Mouse (Mus musculus) retina, postnatal 1 day (tissue): Measurements from ENCODE around the gene Nr2f2.
A peak's percentile ranks its signal among the peaks of the same experiment; 100 is the strongest.

Source experiments
- DNase-seq: peaks from one replicate; pipeline ENCODE4 v3.0.0-alpha.2; 2012

The Nr2f2 gene

DNA sequence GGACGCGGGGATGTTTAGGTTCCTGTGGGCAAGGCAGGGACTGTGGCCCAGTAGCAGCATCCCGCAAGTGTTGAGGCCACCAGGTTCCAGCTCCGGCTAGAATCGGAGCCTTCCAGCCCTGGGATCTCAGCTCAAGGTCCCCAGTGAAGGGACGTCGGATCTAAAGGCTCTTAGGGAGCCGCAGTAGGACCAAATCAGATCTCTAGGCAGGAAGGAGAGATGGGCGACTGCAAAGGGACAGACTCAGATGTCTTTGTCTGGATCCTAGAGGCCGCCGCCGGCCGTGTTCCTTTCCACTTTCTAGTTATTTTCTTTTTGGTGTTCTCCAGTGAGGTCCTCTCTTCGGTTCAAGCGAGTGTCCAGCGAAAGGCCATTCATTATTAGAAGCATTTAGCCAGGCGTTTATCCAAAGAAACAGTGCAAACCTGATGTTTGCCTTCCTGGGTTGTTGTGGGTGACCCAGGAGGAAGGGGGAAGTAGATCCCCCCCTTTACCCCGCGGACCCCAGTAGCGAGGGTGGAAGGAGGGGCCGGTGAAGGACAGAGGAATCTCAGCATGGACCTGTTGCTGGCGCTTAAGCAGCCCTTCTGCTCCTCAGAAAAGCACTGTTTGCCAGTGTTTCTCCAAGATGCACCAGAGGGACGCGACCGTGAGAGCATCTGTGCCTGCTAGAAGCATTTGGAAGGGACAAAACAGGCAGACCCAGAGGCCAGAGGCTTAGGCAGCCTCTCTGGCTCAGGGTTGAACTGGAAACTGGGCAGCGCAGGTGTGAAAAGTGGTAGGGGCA is 34.3 kb downstream of the Nr2f2 start:
- peak; percentile 29 for DNase-seq

- peak; percentile 85 for DNase-seq
Observed at GRCm38 (mm10) chr7:70331243-70332063, 35.1 kb downstream of the Nr2f2 start.

GRCm38 (mm10) chr7:70330761-70331242 is 35.7 kb downstream of the Nr2f2 start:
- DNase-seq: peak; percentile 61

DNA sequence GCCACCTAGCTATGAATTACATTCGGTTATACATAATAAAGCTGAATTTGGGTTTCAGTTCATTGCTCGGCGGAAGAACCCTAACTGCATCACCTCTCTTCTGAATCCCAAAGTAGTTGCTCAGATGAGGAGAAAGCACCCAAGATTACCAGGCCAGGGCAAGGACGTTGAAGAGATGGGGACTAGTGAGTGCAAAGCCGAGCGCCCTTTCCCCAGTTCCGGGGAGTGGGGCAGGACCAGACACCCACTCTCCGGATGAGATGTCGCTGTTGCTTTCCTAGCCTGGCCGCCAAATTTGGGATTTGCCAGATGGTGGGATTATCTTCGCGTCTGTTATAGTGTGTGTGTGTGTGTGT is 36.4 kb downstream of the Nr2f2 start:
- DNase-seq: peak; percentile 72

DNA sequence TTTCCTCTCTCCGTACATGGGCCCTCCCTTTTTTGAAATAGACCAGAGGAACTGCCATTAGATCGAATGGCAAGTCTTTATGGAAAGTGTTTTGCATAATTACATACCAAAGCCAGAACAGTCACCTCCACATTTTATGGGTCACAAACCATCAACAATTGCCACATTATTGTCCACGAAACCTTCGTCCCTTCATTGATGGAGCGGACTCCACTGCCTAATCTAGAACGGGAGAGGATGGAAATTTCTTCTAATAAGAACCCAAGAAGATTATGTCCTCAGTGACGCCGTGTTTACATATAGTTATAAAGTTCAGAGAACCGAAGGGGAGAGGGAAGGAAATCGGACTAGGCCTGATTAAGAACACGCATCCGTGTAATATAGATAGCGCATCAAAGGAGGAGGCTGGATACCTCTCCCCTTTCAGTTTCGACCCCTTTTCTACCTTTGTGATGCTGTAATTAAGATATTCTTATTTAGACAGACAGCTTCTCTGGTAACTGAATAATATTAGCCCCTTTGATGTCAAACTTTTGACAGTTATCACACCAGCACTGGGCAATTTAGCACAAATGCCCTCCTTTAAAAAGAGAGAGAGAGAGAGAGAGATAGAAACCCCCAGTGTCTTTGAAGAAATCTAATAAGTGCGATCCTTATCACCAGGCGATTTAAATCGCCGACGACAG is 36.9 kb downstream of the Nr2f2 start:
- peak; percentile 93 for DNase-seq

GRCm38 (mm10) chr7:70329037-70329516 is 37.5 kb downstream of the Nr2f2 start:
- DNase-seq: no peak

- peak; percentile 37 for DNase-seq
Observed at GRCm38 (mm10) chr7:70328206-70329036, 38.1 kb downstream of the Nr2f2 start.

GRCm38 (mm10) chr7:70327191-70327590 is 39.3 kb downstream of the Nr2f2 start:
- DNase-seq: no peak

DNA sequence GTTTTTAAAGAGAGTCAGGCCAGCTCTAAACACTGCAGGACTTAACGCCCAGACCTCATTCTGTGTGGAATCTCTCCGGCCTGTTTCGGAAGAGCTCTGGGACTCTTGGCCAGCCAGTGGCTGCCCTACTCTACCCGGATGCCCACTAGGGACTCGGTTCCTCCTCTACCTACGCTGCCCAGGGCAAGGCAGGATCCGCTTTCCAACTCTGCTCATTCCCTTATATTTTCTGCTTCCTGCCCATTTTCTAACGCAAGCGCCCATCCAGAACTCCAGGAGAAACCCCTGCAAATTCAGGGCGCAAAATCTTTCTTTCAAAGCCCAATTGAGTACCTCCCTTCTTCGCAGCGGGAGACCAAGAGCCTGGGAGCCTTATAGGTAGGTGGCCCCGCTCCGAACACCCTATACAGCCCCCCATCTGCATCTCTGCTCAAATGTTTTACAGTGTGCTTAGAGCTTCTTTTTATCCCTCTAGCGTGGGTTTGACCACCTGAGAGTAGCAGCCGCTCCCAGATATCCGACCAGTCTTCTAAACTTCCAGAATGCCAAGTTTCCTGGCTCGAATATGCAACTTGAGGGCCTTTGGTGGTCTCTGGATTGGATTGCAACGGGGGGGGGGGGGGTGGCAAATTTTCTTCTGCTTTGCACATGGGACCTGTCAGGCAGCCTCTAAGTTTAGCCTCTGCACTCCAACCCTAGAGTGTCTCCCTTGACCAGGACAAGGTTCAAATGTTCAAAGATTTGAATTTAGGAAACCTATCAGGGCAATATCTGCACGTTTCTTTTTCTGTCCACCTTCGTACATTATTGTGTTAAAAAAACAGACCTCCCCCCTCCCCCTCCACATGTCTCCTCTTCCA is 40.1 kb downstream of the Nr2f2 start:
- no peak for DNase-seq

DNA sequence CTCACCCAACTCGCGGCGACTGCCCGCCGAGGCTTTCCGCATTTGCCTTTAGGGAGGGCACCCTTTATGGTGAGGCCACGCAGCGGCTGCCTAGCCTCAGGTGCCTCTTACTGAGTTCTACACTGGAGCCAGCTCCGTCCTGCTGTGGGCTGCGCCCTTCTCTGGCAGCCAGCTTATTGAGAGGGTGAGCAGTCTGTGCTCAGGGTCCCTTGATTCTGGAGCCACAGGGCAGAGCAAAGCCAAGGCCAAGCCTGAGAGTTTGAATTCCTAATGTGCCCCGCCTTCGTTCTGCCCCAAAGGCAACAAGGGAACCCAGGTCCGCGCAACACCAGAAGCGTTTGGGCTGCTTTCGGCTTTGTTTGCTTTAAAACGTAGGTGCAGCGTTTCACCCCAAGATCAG is 41.2 kb downstream of the Nr2f2 start:
- DNase-seq: peak; percentile 36

DNA sequence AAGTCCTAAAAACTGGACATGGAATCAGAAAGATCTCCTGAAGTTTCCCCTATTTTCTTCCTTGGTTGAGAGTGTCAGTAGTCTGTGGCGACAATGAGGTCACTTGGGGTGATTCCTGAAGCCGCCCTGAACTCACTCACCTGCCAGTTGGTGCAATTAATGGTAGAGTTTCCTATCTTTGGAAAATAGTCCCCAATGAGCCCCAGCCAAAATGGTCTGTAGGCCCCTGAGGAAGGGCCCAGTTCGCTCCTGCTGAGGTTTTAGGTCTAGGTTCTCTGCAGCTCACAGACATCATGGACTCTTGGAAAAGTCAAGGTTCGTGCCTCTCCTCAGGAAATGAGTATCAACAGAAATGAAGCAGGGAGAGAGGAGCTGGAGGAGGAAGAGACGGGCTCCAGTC is 42.0 kb downstream of the Nr2f2 start:
- DNase-seq: no peak

GRCm38 (mm10) chr7:70324041-70324440 is 42.5 kb downstream of the Nr2f2 start:
- DNase-seq: no peak

DNA sequence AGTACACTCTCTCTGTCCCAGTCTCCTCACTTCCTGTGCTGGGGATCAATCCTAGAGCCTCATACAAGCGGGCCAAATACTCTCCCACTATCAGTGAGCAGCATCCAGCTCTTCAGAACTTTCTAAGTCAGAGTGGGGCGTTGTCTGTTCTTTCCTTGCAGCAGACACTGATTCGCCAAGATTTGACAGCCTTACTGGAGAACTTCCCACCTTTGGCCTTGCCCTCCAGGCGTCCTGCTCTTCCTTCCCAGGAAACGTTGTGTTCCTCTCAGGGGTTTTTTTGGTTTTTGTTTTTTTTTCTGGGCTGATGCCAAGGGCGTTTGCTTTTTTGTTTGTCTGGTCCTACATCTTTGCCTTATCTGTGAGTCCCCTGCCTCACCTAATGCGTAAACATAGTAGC is 60.8 kb downstream of the Nr2f2 start:
- DNase-seq: no peak

GRCm38 (mm10) chr7:70304426-70304825 is 62.1 kb downstream of the Nr2f2 start:
- no peak for DNase-seq
